Mouse (Mus musculus) intestine, postnatal 0 days (tissue): Measurements from ENCODE around the gene Thap11. TPM values are rescaled to one million over a fixed set of nuclear protein-coding genes. Genes with fewer than 3 reads are reported as not detected.

ENCODE experiments used
- ATAC-seq: fragments of 200-750 bp; cut with Nextera tagmentation; 2 replicates; pipeline ENCODE4 v1.8.0; 2017; ENCODE audit warnings: mild to moderate bottlenecking, moderate TSS enrichment, moderate library complexity
- H3K27ac ChIP-seq: fragments of 300-500 bp; sonication (generic); 2 replicates; pipeline ENCODE4 v1.5.1; 2014; ENCODE audit warnings: mild to moderate bottlenecking, low read depth, low read length, moderate library complexity
- H3K27me3 ChIP-seq: fragments of 300-500 bp; sonication (generic); replicated peaks from 2 replicates; pipeline ENCODE4 v1.6.1; 2014; ENCODE audit warnings: low read length, mixed read lengths; ENCODE audit not compliant: control insufficient read depth, insufficient read depth
- H3K36me3 ChIP-seq: fragments of 300-500 bp; sonication (generic); 2 replicates; pipeline ENCODE4 v1.6.1; 2014; ENCODE audit warnings: mild to moderate bottlenecking, moderate library complexity; ENCODE audit not compliant: control insufficient read depth, insufficient read depth
- H3K4me1 ChIP-seq: fragments of 300-500 bp; sonication (generic); replicated peaks from 2 replicates; pipeline ENCODE4 v1.6.1; 2014; ENCODE audit warnings: antibody characterized with exemption, low read length, mixed read lengths; ENCODE audit not compliant: control insufficient read depth, insufficient read depth
- H3K4me2 ChIP-seq: fragments of 300-500 bp; sonication (generic); replicated peaks from 2 replicates; pipeline ENCODE4 v1.6.1; 2014; ENCODE audit warnings: low read depth, mild to moderate bottlenecking, moderate library complexity
- H3K4me3 ChIP-seq: fragments of 300-500 bp; sonication (generic); 2 replicates; pipeline ENCODE4 v1.5.1; 2014; ENCODE audit warnings: low read depth, low read length
- H3K9ac ChIP-seq: fragments of 300-500 bp; sonication (generic); 2 replicates; pipeline ENCODE4 v1.6.1; 2014; ENCODE audit warnings: mild to moderate bottlenecking, low read depth, low read length
- H3K9me3 ChIP-seq: fragments of 300-500 bp; sonication (generic); 2 replicates; pipeline ENCODE4 v1.6.1; 2016; ENCODE audit warnings: mixed run types; ENCODE audit not compliant: control insufficient read depth
- CTCF ChIP-seq: sonication (generic); IDR thresholded peaks from 2 replicates; pipeline ENCODE4 v1.5.1; 2016; ENCODE audit warnings: low read depth, mild to moderate bottlenecking, control low read depth, antibody characterized with exemption, moderate library complexity
- WGBS: fragments of 180-500 bp; shearing (Covaris S2); extraction: QIAGEN DNeasy Blood & Tissue Kit; methylation state at CpG from one replicate; pipeline ENCODE4 v1.1.7; 2014; 5-methylcytosine and 5-hydroxymethylcytosine counted together
- polyA plus RNA-seq: library from polyadenylated mRNA; unstranded; fragments of >200 nt; fragmentation: Nextera tagmentation; extraction: Ambion mirVana; gene quantifications from 2 replicates; pipeline ENCODE4 v1.2.1, GENCODE M21; 2015

Thap11 gene
- polyA plus RNA-seq, 1 experiment from 2014 or later = 28.3 TPM

DNA sequence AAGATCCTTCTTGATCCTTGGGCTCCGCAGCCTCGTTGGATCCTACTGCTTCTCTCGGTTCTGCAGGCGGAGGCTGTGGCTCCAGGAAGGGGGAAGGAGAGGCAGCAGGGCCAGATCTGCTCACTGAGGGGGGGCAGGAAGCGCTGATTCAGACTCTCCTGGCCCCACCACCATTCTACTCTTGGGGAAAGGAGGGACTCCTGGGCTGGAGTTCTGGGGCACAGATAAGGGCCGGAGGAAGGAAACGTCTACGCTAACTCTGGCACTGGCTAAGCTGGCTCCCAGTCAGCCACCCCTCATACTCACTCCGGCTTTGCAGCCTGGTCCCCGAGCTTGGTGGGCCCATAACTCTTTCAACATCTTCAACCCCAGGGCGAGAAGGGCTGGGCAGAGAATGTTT is 8.3 kb upstream of the Thap11 start:
- Histone ChIP-seq H3K4me2 (no peak overlapping the region), H3K27me3 (no peaks in the 10 kb centered on the region), H3K9me3 (no peaks in the 10 kb centered on the region), H3K4me1 (no peaks in the 10 kb centered on the region; the same call in 1 of the 2 replicates), H3K36me3 (peaks cover 55% of the 10 kb centered on the region), H3K27ac (no peak overlapping the region), H3K4me3 (no peak overlapping the region), H3K9ac (no peak overlapping the region)
- ATAC-seq = no peak
- no peak for TF ChIP-seq CTCF
- 92% methylated on average over 11 of the region's 11 CpGs for WGBS

DNA sequence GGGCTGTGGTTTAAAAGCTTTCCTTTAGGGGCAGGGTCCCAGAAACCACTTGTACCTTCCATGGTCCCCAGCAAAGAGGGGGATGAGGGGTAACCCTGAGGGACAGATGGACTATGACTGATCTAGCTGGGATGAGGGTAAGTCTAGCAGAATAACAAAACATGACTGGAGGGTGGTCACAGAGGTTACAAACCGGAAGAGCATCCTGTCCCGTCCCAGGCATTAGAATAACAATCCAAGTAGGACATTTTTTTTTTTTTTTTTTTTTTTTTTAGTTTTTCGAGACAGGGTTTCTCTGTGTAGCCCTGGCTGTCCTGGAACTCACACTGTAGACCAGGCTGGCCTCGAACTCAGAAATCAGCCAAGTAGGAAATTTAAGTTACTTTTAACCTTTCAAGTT is 4.9 kb upstream of the Thap11 start:
- Histone ChIP-seq H3K4me2 (no peak overlapping the region), H3K27me3 (no peaks in the 10 kb centered on the region), H3K4me1 (no peaks in the 10 kb centered on the region; the same call in 1 of the 2 replicates), H3K4me3 (no peak overlapping the region), H3K9ac (no peak overlapping the region), H3K9me3 (no peaks in the 10 kb centered on the region), H3K27ac (no peak overlapping the region), H3K36me3 (peaks cover 40% of the 10 kb centered on the region)
- no peak for ATAC-seq
- 84% methylated on average over 4 of the region's 4 CpGs for WGBS
- no peak for TF ChIP-seq CTCF

- H3K9ac ChIP-seq = no peak overlapping the region
- 69% methylated on average over 7 of the region's 7 CpGs for WGBS
- no peak overlapping the region for H3K27ac ChIP-seq
- H3K9me3 ChIP-seq = no peaks in the 10 kb centered on the region
- no peaks in the 10 kb centered on the region; the same call in 1 of the 2 replicates for H3K4me1 ChIP-seq
- no peaks in the 10 kb centered on the region for H3K27me3 ChIP-seq
- H3K4me3 ChIP-seq = no peak overlapping the region
- no peak for ATAC-seq
- TF ChIP-seq CTCF = no peak
- no peak overlapping the region; the same call in 1 of the 2 replicates for H3K4me2 ChIP-seq
- H3K36me3 ChIP-seq = peaks cover 34% of the 10 kb centered on the region
These were observed 4.3 kb upstream of the Thap11 start for GRCm38 (mm10) chr8:105850611-105851010.

- H3K27ac ChIP-seq = peak overlapping the region; percentile 54; the same call in 1 of the 2 replicates
- no peak for TF ChIP-seq CTCF
- WGBS = under 1% methylated on average over 34 of the region's 34 CpGs
These were observed 3.2 kb upstream of the Thap11 start for GRCm38 (mm10) chr8:105851651-105852143.

GRCm38 (mm10) chr8:105852146-105852729 is 2.7 kb upstream of the Thap11 start:
- peaks cover 5% of the 10 kb centered on the region for H3K4me1 ChIP-seq
- TF ChIP-seq CTCF = no peak
- no peak overlapping the region for H3K27ac ChIP-seq
- H3K4me3 ChIP-seq = peak overlapping the region; percentile 86
- H3K9ac ChIP-seq = no peak overlapping the region
- no peak for ATAC-seq
- no peaks in the 10 kb centered on the region for H3K27me3 ChIP-seq
- no peaks in the 10 kb centered on the region for H3K9me3 ChIP-seq
- H3K36me3 ChIP-seq = peaks cover 19% of the 10 kb centered on the region
- peak overlapping the region; percentile 86 for H3K4me2 ChIP-seq
- WGBS = 77% methylated on average over 12 of the region's 12 CpGs

More at GRCm38 (mm10) chr8:105851651-105852143, 3.2 kb upstream of the Thap11 start:
- Histone ChIP-seq H3K9ac (peak overlapping the region; percentile 73), H3K4me1 (peaks cover 3% of the 10 kb centered on the region), H3K9me3 (no peaks in the 10 kb centered on the region), H3K4me2 (peak overlapping the region; percentile 86), H3K4me3 (peak overlapping the region; percentile 86), H3K27me3 (no peaks in the 10 kb centered on the region), H3K36me3 (peaks cover 23% of the 10 kb centered on the region)
- peak; percentile 60 for ATAC-seq

DNA sequence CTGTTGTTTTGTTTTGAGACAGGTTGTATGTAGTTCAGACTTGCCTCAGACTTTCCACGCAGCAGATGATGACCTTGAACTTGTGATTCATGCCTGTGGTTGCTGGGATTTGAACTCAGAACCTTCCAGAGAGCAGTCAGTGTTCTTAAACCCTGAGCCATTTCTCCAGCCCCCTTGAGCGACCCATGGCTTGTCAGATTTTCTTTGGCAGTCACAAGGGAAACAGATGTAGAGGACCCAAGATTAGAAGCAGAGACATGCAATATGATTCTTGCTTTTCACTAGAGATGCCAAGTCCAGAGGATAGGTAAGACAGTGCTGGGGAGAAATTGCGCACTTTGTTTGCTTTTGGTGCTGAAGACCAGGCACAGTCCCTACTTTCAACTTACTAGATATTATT is 1.8 kb upstream of the Thap11 start, which contains the start of gene Cenpt:
Gene Cenpt (minus strand): TSS at position 101 of the 400 bp plus-strand sequence.
- H3K4me2 ChIP-seq = peak within 1 kb of the TSS; percentile 86; the same call in 1 of the 2 replicates
- H3K9me3 ChIP-seq = no peaks in the 10 kb centered on the region
- H3K36me3 ChIP-seq = peaks cover 10% of the 10 kb centered on the region
- WGBS = 91% methylated on average over 3 of the region's 3 CpGs
- no peak within 1 kb of the TSS for H3K27ac ChIP-seq
- no peak for TF ChIP-seq CTCF
- ATAC-seq = no peak
- H3K4me1 ChIP-seq = peaks cover 5% of the 10 kb centered on the region
- no peak within 1 kb of the TSS for H3K9ac ChIP-seq
- H3K4me3 ChIP-seq = no peak within 1 kb of the TSS; the same call in 1 of the 2 replicates
- H3K27me3 ChIP-seq = no peaks in the 10 kb centered on the region
